Mouse (Mus musculus): Measurements from ENCODE around the gene Dram2. TPM values are rescaled to one million over a fixed set of nuclear protein-coding genes. Genes with fewer than 3 reads are reported as not detected.
"Not testable (repeated sequence)": the region's sequence is repeated elsewhere in the genome, so short reads cannot be mapped to it uniquely, and the experiment has no call there.

Gene Dram2
- polyA plus RNA-seq, 1 experiment = 131 TPM

DNA sequence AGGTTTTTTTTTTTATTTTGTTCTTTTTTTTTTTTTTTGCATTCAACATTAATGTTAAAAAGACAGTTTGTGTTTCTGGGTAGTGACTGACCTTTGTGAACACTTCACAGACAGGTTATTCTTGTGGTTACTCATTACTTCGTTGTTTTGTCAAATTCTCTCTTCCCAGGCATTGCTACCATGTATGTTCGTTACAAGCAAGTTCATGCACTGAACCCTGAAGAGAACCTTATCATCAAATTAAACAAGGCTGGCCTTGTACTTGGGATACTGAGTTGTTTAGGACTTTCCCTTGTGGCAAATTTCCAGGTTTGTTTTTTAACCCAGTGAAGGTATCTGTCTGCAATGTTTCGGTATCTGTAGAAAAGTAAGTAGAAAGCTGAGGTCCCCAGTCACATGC is 18.3 kb downstream of the Dram2 start:
- Histone ChIP-seq H3K4me1 (ENCODE audit: control insufficient read depth, insufficient read depth, insufficient read length, low read length) (no peaks in the 10 kb centered on the region), H3K27ac (replicated peaks; ENCODE audit: low read depth, low read length) (no peak overlapping the region)

GRCm38 (mm10) chr3:106573191-106573590 is 25.6 kb downstream of the Dram2 start:
- no peaks in the 10 kb centered on the region for H3K4me1 ChIP-seq (ENCODE audit: control insufficient read depth, insufficient read depth, insufficient read length, low read length)
- no peak overlapping the region for H3K4me3 ChIP-seq (ENCODE audit: insufficient read depth, low read depth, low read length)
- H3K27ac ChIP-seq (replicated peaks; ENCODE audit: low read depth, low read length) = no peak overlapping the region

More for the DNA sequence above, 18.3 kb downstream of the Dram2 start:
- H3K4me3 ChIP-seq (ENCODE audit: insufficient read depth, low read depth, low read length) = no peak overlapping the region

DNA sequence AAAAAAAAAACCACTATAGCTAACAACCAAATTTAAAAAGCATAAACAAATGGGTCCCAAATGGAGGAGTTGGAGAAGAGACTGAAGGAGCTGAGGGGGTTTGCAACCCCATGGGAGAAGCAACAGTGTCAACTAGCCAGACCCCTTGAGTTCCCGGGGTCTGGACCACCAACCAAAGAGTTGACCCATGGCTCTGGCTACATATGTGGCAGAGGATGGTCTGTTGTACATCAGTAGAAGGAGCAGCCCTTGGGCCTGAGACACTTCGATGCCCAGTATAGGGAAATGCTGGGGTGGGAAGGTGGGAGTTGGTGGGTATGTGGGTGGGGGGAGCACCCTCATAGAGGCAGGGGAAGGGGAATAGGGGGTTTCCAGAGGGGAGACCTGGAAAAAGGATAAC is 31.7 kb downstream of the Dram2 start:
- H3K4me3 ChIP-seq (ENCODE audit: insufficient read depth, low read depth, low read length) = no peak overlapping the region
- no peaks in the 10 kb centered on the region for H3K4me1 ChIP-seq (ENCODE audit: control insufficient read depth, insufficient read depth, insufficient read length, low read length)
- H3K27ac ChIP-seq (replicated peaks; ENCODE audit: low read depth, low read length) = no peak overlapping the region

GRCm38 (mm10) chr3:106593631-106594030 is 46.0 kb downstream of the Dram2 start:
- not testable (repeated sequence) for H3K4me1 ChIP-seq (ENCODE audit: control insufficient read depth, insufficient read depth, insufficient read length, low read length); H3K4me3 ChIP-seq (ENCODE audit: insufficient read depth, low read depth, low read length); H3K27ac ChIP-seq (replicated peaks; ENCODE audit: low read depth, low read length)

- Histone ChIP-seq H3K27ac (replicated peaks; ENCODE audit: low read depth, low read length) (no peak overlapping the region), H3K4me3 (ENCODE audit: insufficient read depth, low read depth, low read length) (no peak overlapping the region), H3K4me1 (ENCODE audit: control insufficient read depth, insufficient read depth, insufficient read length, low read length) (no peaks in the 10 kb centered on the region)
Measured at GRCm38 (mm10) chr3:106618103-106618502, 70.5 kb downstream of the Dram2 start.

Other genes starting within 250 kb of the Dram2 start
- not detected in 2 replicates for gene Chil6, start 141.6 kb upstream of the Dram2 start, polyA plus RNA-seq (2012; ENCODE audit: insufficient read depth, insufficient read length, missing spikeins)
- 4.4 and 4.5 TPM in 2 replicates for gene Dennd2d, start 65.4 kb upstream of the Dram2 start, polyA plus RNA-seq (2012; ENCODE audit: insufficient read depth, insufficient read length, missing spikeins)
- gene Cept1, start within 50 bp of the Dram2 start, polyA plus RNA-seq (2012; ENCODE audit: insufficient read depth, insufficient read length, missing spikeins) = 25.1 and 44.5 TPM in 2 replicates
- gene Lrif1, start 137.2 kb downstream of the Dram2 start, polyA plus RNA-seq (2012; ENCODE audit: insufficient read depth, insufficient read length, missing spikeins) = 9.6 and 14.1 TPM in 2 replicates
- gene Cd53, start 242.4 kb downstream of the Dram2 start, polyA plus RNA-seq (2012; ENCODE audit: insufficient read depth, insufficient read length, missing spikeins) = 7.5 and 12.1 TPM in 2 replicates